Mouse (Mus musculus): ENCODE measurements around the gene Iqcn. TPM values are rescaled to one million over a fixed set of nuclear protein-coding genes. Genes with fewer than 3 reads are reported as not detected.

The Iqcn gene
- not detected in 2 replicates for polyA plus RNA-seq (2011; ENCODE audit: insufficient read length, low read depth, missing spikeins)

GRCm38 (mm10) chr8:70703287-70703686, at the start of gene Iqcn:
Gene Iqcn (plus strand): TSS chr8:70703457.
- Histone ChIP-seq H3K27ac (ENCODE audit: insufficient read depth, low read length) (peak within 1 kb of the TSS; percentile 37), H3K4me1 (ENCODE audit: control insufficient read depth, insufficient read depth, low read length) (peaks cover 4% of the 10 kb centered on the region), H3K4me3 (ENCODE audit: insufficient read depth, low read length) (no peak within 1 kb of the TSS)
- TF ChIP-seq CTCF (IDR thresholded peaks at IDR 0.05; ENCODE audit: borderline replicate concordance, insufficient read depth, low read length) (no peak), POLR2A (IDR thresholded peaks at IDR 0.05; ENCODE audit: low read depth, low read length) (no peak)

DNA sequence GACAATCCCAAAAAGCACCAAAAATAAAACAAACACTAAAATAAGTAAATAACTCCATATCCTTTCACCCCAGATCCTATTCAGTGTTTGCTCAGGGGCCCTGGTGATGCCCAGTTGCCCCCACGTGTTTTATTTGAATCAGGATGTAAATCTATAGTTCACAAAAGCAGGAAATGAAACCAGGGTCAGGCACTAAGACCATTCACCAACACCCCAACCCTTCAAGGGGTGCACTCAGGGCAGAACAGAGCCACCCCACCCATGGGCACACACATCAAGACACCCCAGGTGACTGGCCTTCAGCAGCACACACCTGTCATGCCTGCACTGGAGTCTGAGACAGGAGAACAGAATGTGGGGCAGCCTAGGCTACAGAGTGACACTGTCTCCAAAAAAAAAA, 49.1 kb upstream of the Iqcn start:
- H3K27ac ChIP-seq (ENCODE audit: insufficient read depth, low read length), result no peak overlapping the region
- H3K4me3 ChIP-seq (ENCODE audit: insufficient read depth, low read length), result no peak overlapping the region
- no peak for TF ChIP-seq POLR2A (IDR thresholded peaks at IDR 0.05; ENCODE audit: low read depth, low read length)
- no peak for TF ChIP-seq CTCF (IDR thresholded peaks at IDR 0.05; ENCODE audit: borderline replicate concordance, insufficient read depth, low read length)
- H3K4me1 ChIP-seq (ENCODE audit: control insufficient read depth, insufficient read depth, low read length), result 0 out of 2 replicates have a peak, but pooled peaks cover 2% of the 10 kb centered on the region

DNA sequence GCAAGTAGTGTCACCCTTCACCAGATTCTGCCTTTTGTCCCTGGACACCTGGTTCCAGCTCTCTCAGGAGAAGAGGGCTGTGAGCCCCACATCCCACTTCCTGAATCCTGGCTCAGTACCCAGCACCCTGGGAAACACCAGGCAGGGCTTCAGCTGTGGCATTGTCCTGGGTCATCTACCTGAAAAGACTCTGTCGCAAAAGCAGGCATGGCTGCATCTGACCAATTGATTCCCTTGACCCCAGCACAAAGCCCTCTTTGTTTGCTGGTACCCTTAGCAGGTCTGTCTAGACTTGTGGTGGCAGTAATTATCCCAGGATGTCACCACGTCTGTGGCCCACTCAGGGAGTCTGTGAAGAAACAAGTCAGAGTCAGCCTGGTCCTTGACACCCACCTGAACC, 47.8 kb upstream of the Iqcn start:
- TF ChIP-seq CTCF (IDR thresholded peaks at IDR 0.05; ENCODE audit: borderline replicate concordance, insufficient read depth, low read length), result no peak
- TF ChIP-seq POLR2A (IDR thresholded peaks at IDR 0.05; ENCODE audit: low read depth, low read length), result no peak
- H3K4me3 ChIP-seq (ENCODE audit: insufficient read depth, low read length), result no peak overlapping the region
- H3K27ac ChIP-seq (ENCODE audit: insufficient read depth, low read length), result no peak overlapping the region
- H3K4me1 ChIP-seq (ENCODE audit: control insufficient read depth, insufficient read depth, low read length), result 0 out of 2 replicates have a peak, but pooled peaks cover 2% of the 10 kb centered on the region

DNA sequence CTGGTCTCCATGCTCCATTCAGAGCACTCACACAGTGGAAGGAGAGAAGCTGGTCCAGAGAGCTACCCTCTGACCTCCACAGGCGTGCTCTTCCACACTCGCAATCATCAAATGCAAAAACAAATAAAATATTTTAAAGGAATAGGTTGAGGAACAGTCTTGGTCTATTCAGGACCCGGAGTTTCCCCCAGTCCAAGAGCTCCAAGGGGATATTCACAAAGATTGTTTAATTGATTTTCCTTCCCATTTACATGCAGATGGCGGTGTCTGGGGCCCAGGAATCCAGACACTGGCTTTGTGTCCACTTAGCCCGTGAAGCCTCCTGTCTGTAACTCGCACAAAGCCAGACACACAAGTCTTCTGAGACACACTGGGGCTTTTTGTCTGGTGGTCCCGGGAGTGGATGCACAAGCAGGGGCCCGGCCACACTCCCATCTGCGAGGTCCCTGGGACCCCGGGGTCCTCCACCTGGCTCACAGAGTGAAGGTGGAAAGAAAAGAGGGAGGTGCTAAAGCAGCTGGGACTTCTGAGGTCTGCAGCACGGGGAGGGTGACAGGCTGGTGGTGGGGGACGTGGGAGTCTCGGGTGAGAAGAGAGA, 47.0 kb upstream of the Iqcn start:
- Histone ChIP-seq H3K4me3 (ENCODE audit: insufficient read depth, low read length) (no peak overlapping the region), H3K4me1 (ENCODE audit: control insufficient read depth, insufficient read depth, low read length) (0 out of 2 replicates have a peak, but pooled peaks cover 2% of the 10 kb centered on the region), H3K27ac (ENCODE audit: insufficient read depth, low read length) (no peak overlapping the region)
- no peak for TF ChIP-seq CTCF (IDR thresholded peaks at IDR 0.05; ENCODE audit: borderline replicate concordance, insufficient read depth, low read length)
- no peak for TF ChIP-seq POLR2A (IDR thresholded peaks at IDR 0.05; ENCODE audit: low read depth, low read length)

DNA sequence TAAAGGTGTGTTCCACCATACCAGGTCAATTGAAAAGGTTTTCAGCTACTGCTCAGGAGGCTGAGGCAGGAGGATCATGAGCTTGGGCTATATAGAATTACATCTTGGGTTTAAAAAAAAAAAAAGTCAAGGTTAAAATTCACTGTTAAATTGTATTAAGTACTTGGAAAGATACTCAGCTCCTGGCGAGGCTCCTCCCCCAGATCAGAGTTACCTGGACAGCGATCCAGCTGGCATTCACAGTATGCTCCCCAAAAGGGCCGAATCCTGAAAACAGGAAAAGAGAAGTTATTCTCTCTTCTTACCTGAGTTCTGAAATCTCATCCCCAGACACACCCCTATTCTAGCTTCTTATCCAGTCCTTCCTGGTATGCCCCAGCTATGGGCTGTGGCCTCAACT, 46.0 kb upstream of the Iqcn start:
- Histone ChIP-seq H3K4me3 (ENCODE audit: insufficient read depth, low read length) (no peak overlapping the region), H3K4me1 (ENCODE audit: control insufficient read depth, insufficient read depth, low read length) (0 out of 2 replicates have a peak, but pooled peaks cover 2% of the 10 kb centered on the region), H3K27ac (ENCODE audit: insufficient read depth, low read length) (no peak overlapping the region)
- TF ChIP-seq POLR2A (IDR thresholded peaks at IDR 0.05; ENCODE audit: low read depth, low read length), result no peak
- no peak for TF ChIP-seq CTCF (IDR thresholded peaks at IDR 0.05; ENCODE audit: borderline replicate concordance, insufficient read depth, low read length)

GRCm38 (mm10) chr8:70657739-70658138, 45.5 kb upstream of the Iqcn start:
- Histone ChIP-seq H3K4me3 (ENCODE audit: insufficient read depth, low read length) (peak overlapping the region; percentile 16; the same call in 1 of the 2 replicates), H3K4me1 (ENCODE audit: control insufficient read depth, insufficient read depth, low read length) (0 out of 2 replicates have a peak, but pooled peaks cover 2% of the 10 kb centered on the region), H3K27ac (ENCODE audit: insufficient read depth, low read length) (peak overlapping the region; percentile 54)
- TF ChIP-seq POLR2A (IDR thresholded peaks at IDR 0.05; ENCODE audit: low read depth, low read length) (no peak), CTCF (IDR thresholded peaks at IDR 0.05; ENCODE audit: borderline replicate concordance, insufficient read depth, low read length) (no peak)

DNA sequence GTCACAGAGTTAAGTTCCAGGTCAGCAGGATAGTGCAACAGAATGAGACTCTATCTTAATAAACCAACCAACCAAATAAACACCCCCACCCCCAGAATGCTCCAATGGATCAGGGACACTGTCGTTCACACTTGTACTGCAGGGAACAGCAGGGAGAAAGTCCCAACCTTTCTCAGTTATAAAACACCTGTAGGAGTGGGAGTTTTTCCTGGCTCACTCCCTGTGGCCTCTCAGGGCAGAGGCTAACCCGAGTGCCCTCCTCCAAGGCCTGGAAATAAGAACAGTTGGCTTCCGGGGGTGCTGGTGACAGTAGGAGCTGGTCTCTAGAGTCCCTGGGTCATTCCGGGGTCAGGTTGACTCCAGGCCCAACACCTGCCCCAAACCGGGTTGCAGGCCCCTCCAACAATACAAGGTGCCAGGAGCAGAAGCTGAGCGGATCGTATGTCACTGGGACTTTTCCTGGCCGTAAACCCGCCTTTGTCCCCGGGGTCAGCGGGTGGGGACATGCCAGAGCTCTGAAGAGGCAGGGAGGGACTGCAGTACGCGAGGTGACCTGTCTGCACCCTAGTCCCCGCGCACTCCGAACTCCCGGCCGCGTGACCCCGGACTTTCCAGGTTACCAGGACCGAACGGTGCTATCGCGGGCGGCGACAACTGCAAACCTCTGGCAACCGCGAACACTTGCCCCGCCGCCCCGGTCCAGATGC, 44.2 kb upstream of the Iqcn start:
- H3K27ac ChIP-seq (ENCODE audit: insufficient read depth, low read length), result peak overlapping the region; percentile 37; the same call in 1 of the 2 replicates
- no peak for TF ChIP-seq CTCF (IDR thresholded peaks at IDR 0.05; ENCODE audit: borderline replicate concordance, insufficient read depth, low read length)
- TF ChIP-seq POLR2A (IDR thresholded peaks at IDR 0.05; ENCODE audit: low read depth, low read length), result no peak
- H3K4me1 ChIP-seq (ENCODE audit: control insufficient read depth, insufficient read depth, low read length), result 0 out of 2 replicates have a peak, but pooled peaks cover 2% of the 10 kb centered on the region
- H3K4me3 ChIP-seq (ENCODE audit: insufficient read depth, low read length), result peak overlapping the region; percentile 73

DNA sequence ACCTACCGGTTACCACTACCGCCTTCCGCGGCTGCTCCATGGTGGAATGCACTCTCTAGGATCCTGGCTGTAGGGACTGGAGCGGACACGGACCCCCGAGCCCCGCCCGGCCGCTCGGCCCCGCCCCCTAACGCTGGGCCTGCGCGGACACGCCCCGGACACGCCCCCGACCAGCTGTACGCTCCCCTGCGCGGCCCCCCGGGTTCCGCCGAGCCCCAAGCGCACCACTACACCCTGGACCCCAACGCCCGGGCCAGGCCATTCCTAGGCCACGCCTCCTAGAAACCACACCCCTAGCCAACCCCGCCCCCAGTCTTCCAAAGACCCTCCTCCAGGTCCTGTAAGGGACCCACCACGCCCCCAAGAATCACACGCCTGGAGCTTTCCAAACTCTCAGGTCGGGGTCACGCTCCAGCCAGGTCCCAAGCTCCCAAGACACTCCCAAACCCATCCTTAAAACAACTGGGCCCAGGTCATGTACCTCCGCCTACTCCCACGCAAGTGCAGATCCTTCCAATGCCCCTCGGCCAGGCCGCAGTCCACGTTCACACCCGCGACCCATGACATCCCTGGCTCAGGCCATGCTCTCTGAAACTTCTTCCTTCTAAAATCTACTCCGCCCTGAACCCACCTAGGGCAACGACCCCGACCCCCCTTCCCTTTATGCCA, 43.5 kb upstream of the Iqcn start:
- TF ChIP-seq CTCF (IDR thresholded peaks at IDR 0.05; ENCODE audit: borderline replicate concordance, insufficient read depth, low read length) (no peak), POLR2A (IDR thresholded peaks at IDR 0.05; ENCODE audit: low read depth, low read length) (peak; percentile 94)
- Histone ChIP-seq H3K4me3 (ENCODE audit: insufficient read depth, low read length) (peak overlapping the region; percentile 73), H3K4me1 (ENCODE audit: control insufficient read depth, insufficient read depth, low read length) (0 out of 2 replicates have a peak, but pooled peaks cover 2% of the 10 kb centered on the region), H3K27ac (ENCODE audit: insufficient read depth, low read length) (0 out of 2 replicates have a peak overlapping the region, but pooled peaks have one; percentile 4)

- no peak for TF ChIP-seq CTCF (IDR thresholded peaks at IDR 0.05; ENCODE audit: borderline replicate concordance, insufficient read depth, low read length)
- no peak for TF ChIP-seq POLR2A (IDR thresholded peaks at IDR 0.05; ENCODE audit: low read depth, low read length)
- Histone ChIP-seq H3K27ac (ENCODE audit: insufficient read depth, low read length) (0 out of 2 replicates have a peak within 1 kb of the TSS, but pooled peaks have one; percentile 4), H3K4me3 (ENCODE audit: insufficient read depth, low read length) (peak within 1 kb of the TSS; percentile 73), H3K4me1 (ENCODE audit: control insufficient read depth, insufficient read depth, low read length) (0 out of 2 replicates have a peak, but pooled peaks cover 2% of the 10 kb centered on the region)
Observed at GRCm38 (mm10) chr8:70660273-70660725, 43.0 kb upstream of the Iqcn start, which contains the start of gene Pgpep1. Gene Pgpep1 (minus strand): TSS chr8:70660388.
